Mouse (Mus musculus): ENCODE results near the gene Stox2.

The Stox2 gene

GRCm38 (mm10) chr8:47318468-47318867, 127.7 kb downstream of the Stox2 start:
- in situ Hi-C loops (cut with MboI; ENCODE audit: low sequenced_read_pairs): no loop called here

DNA sequence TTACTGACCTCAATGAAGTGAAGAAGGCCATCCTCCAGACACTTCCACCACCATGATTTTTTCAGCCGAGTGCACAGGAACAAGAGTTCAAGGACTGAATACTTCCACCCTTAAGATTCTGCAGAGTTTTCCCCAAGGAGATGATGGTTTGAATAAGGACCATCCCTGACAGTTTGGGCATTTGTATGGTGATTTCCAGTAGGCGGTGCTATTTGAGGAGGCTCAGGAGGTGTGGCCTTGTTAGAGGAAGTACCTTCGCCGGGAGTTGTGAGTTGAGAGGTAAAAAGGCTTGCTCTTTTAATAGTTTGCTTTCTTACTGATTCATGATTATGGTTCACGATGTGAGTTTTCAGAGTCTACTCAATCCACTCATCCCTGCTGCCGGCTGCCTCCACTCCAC, 138.0 kb downstream of the Stox2 start:
- in situ Hi-C loops (cut with MboI; ENCODE audit: low sequenced_read_pairs): no loop called here

- in situ Hi-C loops (cut with MboI; ENCODE audit: low sequenced_read_pairs): no loop called here
These were observed 139.8 kb downstream of the Stox2 start for GRCm38 (mm10) chr8:47306372-47306771.

DNA sequence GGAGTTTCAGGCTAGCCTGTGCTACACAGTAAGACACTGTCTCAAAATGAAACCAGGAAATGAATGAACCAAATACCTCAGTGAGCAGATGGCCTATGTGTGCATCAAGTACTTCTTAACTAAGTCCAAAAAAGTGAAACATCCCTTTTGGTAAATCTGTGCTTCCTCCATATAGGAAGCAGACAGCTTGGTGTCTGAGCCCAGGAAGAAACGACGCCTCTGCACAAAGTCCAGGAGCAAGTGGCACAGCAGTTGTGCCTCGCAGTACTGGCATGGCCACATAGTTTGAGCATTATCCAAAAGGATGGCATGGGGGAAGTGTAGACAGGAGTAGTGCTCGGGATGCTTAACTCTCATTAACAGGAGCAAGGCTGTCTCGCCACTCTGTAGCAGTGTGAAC, 140.3 kb downstream of the Stox2 start:
- in situ Hi-C loops (cut with MboI; ENCODE audit: low sequenced_read_pairs): no loop called here

DNA sequence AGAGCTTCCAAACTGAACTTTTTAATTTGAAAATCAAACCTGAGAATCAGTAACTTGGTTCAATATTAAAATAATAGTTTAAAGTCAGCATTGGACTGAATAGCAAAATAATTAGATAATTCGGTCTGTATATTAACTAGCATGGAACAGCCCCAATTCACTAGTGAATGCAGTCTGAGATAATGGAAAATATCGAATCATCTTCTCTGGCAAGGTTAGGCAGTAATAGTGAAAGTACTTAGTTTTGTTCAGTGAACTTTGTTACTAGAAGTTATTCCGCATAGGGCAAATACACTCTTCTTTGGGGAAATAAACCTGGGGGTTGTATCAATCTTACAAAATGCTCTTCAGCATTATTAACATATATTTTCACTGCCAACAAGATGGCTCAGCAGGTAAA, 147.7 kb downstream of the Stox2 start:
- in situ Hi-C loops (cut with MboI; ENCODE audit: low sequenced_read_pairs): no loop called here

- in situ Hi-C loops (cut with MboI; ENCODE audit: low sequenced_read_pairs): no loop called here
These were observed 156.5 kb downstream of the Stox2 start for GRCm38 (mm10) chr8:47289641-47290040.

DNA sequence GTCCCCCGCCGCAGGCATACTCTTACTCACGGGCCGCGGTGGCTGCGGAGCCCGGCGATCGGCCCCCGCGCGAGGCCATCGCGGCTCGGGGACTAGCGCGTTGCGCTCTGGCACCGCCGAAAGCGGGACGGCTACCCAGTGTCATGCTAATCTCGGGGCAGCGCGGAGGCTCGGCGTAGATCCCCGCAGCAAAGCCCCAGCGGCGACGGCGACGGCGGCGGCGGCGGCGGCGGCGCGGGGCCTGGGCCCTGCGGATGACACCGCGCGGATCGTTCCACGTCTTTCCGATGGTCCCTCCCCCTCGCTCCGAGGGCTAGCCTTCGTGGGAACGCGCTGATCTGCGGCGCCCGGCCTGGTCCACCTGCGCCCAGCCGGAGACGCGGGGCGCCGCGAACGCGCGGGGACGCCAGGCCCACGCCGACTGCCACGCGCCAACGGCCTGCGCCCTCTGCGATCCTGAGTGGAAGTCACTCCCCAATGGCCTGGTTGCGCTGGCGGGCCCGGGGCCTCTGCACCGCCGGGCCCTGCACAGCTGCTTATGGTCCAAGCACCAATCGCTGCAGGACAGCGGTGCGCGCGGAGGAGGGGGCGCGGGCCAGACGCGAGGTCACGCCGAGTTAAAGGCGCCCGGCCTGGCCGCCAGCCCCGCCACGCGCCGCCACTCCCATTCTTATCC, 157.2 kb downstream of the Stox2 start:
- in situ Hi-C loops (cut with MboI; ENCODE audit: low sequenced_read_pairs): no loop called here

DNA sequence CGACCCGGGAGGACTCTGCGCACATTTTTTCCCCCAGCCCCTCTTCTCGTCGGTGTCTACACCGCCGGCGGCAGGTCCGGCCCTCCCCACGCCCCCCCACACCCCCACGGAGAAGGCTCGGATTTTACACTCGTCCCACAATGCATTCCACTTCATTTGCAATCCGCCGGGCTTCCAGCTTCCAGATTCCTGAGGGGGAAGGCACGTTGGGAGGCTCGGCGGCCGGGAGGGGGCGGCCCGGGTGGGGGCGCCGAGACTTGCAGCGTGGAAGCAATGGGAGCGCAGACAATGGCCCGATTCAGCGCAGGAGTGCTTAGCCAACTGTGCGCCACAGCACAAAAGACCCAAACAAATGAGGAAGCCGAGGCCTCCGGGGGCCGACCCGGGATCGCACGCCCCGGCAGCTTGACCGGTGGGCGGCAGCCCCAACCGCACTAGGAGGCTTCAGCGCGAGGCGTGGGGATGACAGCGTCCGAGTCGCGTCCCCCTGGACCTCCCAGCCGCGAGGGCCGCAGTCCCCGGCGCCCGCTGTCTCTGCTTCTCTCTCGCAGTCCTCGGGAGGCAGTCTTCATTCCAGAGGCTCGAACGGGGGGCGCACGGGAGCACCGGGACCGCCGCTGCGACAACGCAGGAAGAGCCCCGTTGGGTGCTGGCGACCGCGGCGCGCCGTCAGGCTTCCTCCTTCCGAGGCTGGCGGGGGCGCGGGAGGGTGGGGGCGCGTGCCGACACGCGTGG, 157.9 kb downstream of the Stox2 start:
- in situ Hi-C loops (cut with MboI; ENCODE audit: low sequenced_read_pairs): no loop called here

DNA sequence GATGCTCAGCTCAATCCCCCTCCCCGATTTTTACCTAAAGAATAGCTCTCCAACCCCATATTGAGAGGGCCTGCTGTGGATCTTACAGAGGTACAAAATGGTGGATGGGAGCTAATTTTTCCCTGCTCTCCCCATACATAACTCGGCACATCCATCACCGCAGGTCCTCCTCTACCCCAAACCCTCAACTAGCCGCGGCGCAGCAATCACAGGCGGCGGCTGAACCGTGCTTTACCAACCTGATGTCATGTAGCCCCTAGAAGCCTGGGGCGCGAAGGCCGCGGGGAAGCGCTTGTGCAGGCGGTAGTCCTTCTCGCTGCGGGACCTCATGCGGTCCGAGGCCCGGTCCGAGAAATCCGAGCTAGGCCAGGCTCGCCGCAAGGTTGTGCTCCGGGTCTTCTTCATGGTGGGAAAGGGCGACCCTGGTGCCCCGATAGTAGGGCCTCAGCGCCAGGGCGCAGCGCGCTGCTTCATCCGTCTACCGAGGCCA, 158.5 kb downstream of the Stox2 start:
- in situ Hi-C loops (cut with MboI; ENCODE audit: low sequenced_read_pairs): no loop called here

GRCm38 (mm10) chr8:47287201-47287621, 159.0 kb downstream of the Stox2 start:
- in situ Hi-C loops (cut with MboI; ENCODE audit: low sequenced_read_pairs): no loop called here

DNA sequence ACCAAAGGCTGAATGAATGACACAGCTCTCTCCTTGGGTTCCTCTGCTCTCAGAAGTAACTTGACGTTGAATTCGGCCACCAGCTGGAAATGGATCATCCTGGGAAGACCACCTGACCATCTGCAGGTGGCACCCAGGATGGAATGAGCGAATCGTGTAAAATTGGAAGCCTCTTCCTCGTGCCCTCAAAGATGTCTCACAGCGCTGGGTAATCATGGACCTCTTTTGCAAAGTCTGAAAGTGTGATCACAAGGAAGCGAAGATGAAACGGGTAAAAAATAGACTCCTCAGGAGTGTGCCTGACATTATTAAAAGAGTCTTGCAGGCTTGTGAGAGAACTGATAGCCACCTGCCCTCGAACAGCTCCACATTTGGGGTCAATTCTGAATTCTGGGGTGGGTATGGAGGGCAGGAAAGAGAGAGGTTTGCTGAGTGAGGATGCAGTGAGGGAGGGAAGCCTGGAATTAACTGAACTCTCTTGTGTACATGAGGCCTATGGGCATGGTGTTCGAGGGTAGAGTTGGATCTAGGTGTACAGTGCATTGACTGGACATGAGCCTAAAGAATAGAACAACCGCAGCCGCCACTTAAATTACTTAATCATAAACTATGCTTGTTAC, 160.0 kb downstream of the Stox2 start:
- in situ Hi-C loops (cut with MboI; ENCODE audit: low sequenced_read_pairs): no loop called here

GRCm38 (mm10) chr8:47285435-47285834, 160.7 kb downstream of the Stox2 start:
- in situ Hi-C loops (cut with MboI; ENCODE audit: low sequenced_read_pairs): no loop called here

- in situ Hi-C loops (cut with MboI; ENCODE audit: low sequenced_read_pairs): no loop called here
These were observed 161.5 kb downstream of the Stox2 start for GRCm38 (mm10) chr8:47284329-47285326.

DNA sequence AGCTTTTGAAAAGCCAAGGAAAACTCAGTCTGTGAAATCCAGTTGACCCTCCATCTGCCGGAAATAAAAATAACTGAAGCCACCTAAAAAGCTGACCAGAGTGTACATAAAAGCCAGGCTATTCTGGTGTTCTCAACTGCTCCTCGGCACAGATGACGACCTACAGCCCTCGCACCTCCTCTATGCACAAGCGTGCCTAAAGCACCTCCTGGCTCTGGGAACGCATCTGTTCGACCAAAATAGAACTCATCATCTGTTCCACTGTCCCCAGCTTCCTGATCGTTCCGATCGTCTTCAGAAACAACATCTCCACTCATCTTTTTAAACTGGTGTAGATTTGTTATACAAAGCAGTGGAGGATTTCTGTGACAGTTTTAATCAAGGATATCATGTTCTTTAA, 166.3 kb downstream of the Stox2 start:
- in situ Hi-C loops (cut with MboI; ENCODE audit: low sequenced_read_pairs): no loop called here

DNA sequence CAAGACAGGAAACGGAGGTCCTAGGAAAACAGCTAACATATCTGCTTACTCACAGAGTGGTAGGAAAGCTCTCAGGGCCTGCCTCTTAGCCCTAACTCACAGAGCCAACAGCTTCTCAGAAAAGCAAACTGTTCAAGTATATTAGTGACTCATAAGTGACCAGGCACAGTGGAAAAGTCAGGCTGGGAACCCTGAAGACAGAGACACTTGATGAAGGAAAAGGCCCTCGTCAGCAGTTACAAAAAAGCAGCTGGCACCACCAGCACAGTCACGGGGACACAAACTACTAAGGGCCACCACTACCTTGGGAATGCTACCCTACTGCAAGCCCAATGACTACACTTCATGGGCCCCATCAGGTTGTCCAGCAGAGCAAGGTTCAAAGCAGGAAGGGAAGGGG, 168.0 kb downstream of the Stox2 start:
- in situ Hi-C loops (cut with MboI; ENCODE audit: low sequenced_read_pairs): no loop called here

GRCm38 (mm10) chr8:47268931-47269330, 177.2 kb downstream of the Stox2 start:
- in situ Hi-C loops (cut with MboI; ENCODE audit: low sequenced_read_pairs): no loop called here

DNA sequence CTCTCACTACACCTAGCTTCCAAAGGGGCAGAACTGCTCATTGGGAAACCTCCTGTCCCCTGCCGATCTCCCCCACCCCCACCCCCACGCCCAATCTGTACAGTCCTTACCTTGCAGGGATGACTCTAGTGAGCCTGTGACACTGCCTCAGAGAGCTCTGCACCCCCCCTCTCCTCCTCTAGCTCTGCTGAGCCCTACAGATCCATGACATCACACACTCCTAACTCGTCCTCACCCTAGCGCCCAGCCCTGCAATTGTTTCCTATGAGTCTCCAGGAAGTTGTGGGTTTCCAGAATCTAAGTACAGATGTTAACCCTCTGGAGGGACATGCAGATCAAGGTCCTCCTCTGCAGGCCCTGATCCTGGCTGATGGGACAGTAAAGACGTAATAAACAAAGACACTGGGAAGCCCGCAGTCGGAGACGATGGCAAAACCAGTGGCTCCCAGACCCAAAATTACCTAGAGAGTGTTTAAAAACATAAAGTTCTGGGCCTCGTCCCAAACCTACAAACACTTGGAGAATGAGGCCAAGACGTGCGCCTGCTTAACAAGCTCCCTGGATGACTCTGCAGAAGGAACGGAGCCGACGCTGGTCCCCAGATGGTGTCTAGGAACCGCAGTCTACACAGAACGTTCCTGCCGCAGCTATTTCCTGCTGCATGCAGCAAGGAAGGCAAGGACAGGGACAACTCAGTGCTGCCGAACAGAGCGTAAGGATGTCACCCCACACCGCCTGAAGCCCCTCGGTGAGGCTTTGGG, 177.9 kb downstream of the Stox2 start:
- in situ Hi-C loops (cut with MboI; ENCODE audit: low sequenced_read_pairs): no loop called here

- in situ Hi-C loops (cut with MboI; ENCODE audit: low sequenced_read_pairs): no loop called here
These were observed 182.9 kb downstream of the Stox2 start for GRCm38 (mm10) chr8:47263070-47263843.

GRCm38 (mm10) chr8:47260751-47261474, 185.2 kb downstream of the Stox2 start:
- in situ Hi-C loops (cut with MboI; ENCODE audit: low sequenced_read_pairs): no loop called here

Measured in CH12F3 (cell line).